Mouse (Mus musculus) forebrain, embryonic 11.5 days (tissue): Measurements from ENCODE around the gene Pfas. TPM values are rescaled to one million over a fixed set of nuclear protein-coding genes. Genes with fewer than 3 reads are reported as not detected.
A peak's percentile ranks its signal among the peaks of the same experiment; 100 is the strongest.
"Not testable (repeated sequence)": the region's sequence is repeated elsewhere in the genome, so short reads cannot be mapped to it uniquely, and the experiment has no call there.

Source experiments
- ATAC-seq: fragments of 200-750 bp; cut with Nextera tagmentation; replicated peaks from 2 replicates; pipeline ENCODE4 v1.8.0; 2017; ENCODE audit warnings: moderate TSS enrichment; ENCODE audit not compliant: low FRiP score
- DNase-seq: peaks from one replicate; pipeline ENCODE4 v3.0.0-alpha.2; 2017; ENCODE audit warnings: low spot score
- H3K27ac ChIP-seq: fragments of 300-500 bp; sonication (generic); 2 replicates; pipeline ENCODE4 v1.5.1; 2014; ENCODE audit warnings: low read depth, low read length
- H3K27me3 ChIP-seq: fragments of 300-500 bp; sonication (generic); 2 replicates; pipeline ENCODE4 v1.6.1; 2014; ENCODE audit warnings: mild to moderate bottlenecking, low read length, mixed read lengths; ENCODE audit not compliant: control insufficient read depth, insufficient read depth
- H3K36me3 ChIP-seq: fragments of 300-500 bp; sonication (generic); 2 replicates; pipeline ENCODE4 v1.6.1; 2014; ENCODE audit warnings: mild to moderate bottlenecking, low read length, moderate library complexity, mixed read lengths; ENCODE audit not compliant: control insufficient read depth, insufficient read depth
- H3K4me1 ChIP-seq: fragments of 300-500 bp; sonication (generic); replicated peaks from 2 replicates; pipeline ENCODE4 v1.6.1; 2014; ENCODE audit warnings: low read length, mixed read lengths; ENCODE audit not compliant: control insufficient read depth, insufficient read depth
- H3K4me2 ChIP-seq: fragments of 300-500 bp; sonication (generic); 2 replicates; pipeline ENCODE4 v1.6.1; 2014; ENCODE audit warnings: low read depth, mild to moderate bottlenecking, low read length, moderate library complexity, mixed read lengths; ENCODE audit not compliant: severe bottlenecking
- H3K4me3 ChIP-seq: fragments of 300-500 bp; sonication (generic); 2 replicates; pipeline ENCODE4 v1.5.1; 2014; ENCODE audit warnings: low read depth, low read length
- H3K9ac ChIP-seq: fragments of 300-500 bp; sonication (generic); 2 replicates; pipeline ENCODE4 v1.6.1; 2014; ENCODE audit warnings: low read length
- H3K9me3 ChIP-seq: fragments of 300-500 bp; sonication (generic); 2 replicates; pipeline ENCODE4 v1.6.1; 2016; ENCODE audit warnings: low read length, mixed read lengths; ENCODE audit not compliant: control insufficient read depth
- WGBS: fragments of 180-500 bp; shearing (Covaris S2); extraction: QIAGEN DNeasy Blood & Tissue Kit; methylation state at CpG from one replicate; pipeline ENCODE4 v1.1.7; 2014; 5-methylcytosine and 5-hydroxymethylcytosine counted together
- polyA plus RNA-seq: library from polyadenylated mRNA; unstranded; fragments of >200 nt; fragmentation: Nextera tagmentation; extraction: Ambion mirVana; gene quantifications from 2 replicates; pipeline ENCODE4 v1.2.1, GENCODE M21; 2014

Pfas gene
- polyA plus RNA-seq, 1 experiment from 2014 or later = 55.8 TPM

DNA sequence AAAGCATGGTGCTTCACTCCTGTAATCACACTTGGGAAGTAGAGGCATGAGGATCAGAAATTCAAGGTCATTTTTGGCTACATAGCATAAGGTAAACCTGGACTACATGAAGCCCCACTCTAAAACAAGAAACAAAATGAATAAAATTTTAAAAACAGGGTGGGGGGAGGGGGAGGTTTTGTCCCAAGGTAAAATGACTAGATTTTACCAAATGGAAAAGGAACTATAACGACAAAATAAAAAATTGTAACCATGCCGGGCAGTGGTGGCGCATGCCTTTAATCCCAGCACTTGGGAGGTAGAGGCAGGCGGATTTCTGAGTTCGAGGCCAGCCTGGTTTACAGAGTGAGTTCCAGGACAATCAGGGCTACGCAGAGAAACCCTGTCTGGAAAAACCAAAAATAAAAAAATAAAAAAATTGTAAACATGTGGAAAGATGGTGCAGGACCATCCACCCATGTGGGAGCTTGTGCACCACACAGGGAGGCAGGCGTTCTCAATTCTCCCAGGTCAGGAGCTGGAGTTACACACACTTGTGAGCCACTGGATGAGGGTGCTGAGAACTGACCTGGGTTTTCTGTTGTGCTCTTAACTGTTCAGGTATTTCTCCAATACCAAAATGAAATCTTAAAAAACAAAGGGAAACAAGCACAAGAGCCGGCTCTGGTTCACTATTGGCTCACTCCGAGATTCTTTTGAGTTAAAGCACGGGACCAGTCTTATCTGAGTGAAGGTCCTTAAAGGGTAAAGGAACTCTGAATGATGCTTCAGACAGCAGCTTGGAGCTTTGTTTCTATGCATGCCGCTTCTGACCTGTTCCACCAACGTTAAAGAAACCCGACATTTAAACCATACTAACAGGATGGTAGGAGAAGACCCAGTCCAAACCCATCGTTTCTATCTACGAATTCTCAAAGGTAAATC, 2.4 kb upstream of the Pfas start:
- Histone ChIP-seq H3K4me1 (peaks cover 5% of the 10 kb centered on the region; the same call in 1 of the 2 replicates), H3K27me3 (no peaks in the 10 kb centered on the region), H3K9ac (no peak overlapping the region), H3K4me3 (peak overlapping the region; percentile 57; the same call in 1 of the 2 replicates), H3K9me3 (no peaks in the 10 kb centered on the region), H3K4me2 (no peak overlapping the region), H3K27ac (no peak overlapping the region), H3K36me3 (no peaks in the 10 kb centered on the region)
- DNase-seq (no peak), ATAC-seq (no peak)
- 89% methylated on average over 15 of the region's 15 CpGs for WGBS

GRCm38 (mm10) chr11:69009508-69009907, 1.2 kb upstream of the Pfas start:
- DNase-seq (no peak), ATAC-seq (no peak)
- no peak overlapping the region for H3K9ac ChIP-seq
- H3K27ac ChIP-seq = no peak overlapping the region
- H3K4me2 ChIP-seq = no peak overlapping the region
- no peak overlapping the region for H3K4me3 ChIP-seq
- H3K9me3 ChIP-seq = no peaks in the 10 kb centered on the region
- 86% methylated on average over 1 of the region's 1 CpGs for WGBS
- no peaks in the 10 kb centered on the region for H3K36me3 ChIP-seq
- H3K4me1 ChIP-seq = peaks cover 5% of the 10 kb centered on the region; the same call in 1 of the 2 replicates
- no peaks in the 10 kb centered on the region for H3K27me3 ChIP-seq

GRCm38 (mm10) chr11:69006575-69006974, 1.7 kb downstream of the Pfas start:
- H3K27me3 ChIP-seq, H3K4me1 ChIP-seq, H3K4me2 ChIP-seq, H3K36me3 ChIP-seq, ATAC-seq, H3K4me3 ChIP-seq, H3K9ac ChIP-seq, H3K27ac ChIP-seq, H3K9me3 ChIP-seq, DNase-seq: not testable (repeated sequence)

DNA sequence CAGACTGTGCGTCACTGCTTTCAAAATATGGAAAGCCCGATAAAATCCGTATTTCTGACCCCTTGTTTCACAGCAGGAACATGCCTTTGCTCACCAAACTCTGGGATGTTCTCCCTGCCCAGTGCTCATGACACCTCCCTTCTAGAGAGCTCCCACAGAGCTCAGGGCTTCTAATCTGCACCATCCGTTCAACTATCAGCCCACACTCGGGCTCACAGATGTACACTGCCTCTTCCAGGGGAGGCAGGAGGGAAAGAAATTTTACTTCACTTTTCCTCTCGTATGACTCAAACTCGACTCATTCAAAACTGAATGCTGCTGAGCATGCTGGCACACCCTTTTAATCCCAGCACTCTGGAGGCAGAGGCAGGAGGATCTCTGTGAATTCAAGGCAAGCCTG, 3.1 kb downstream of the Pfas start:
- H3K9ac ChIP-seq = no peak overlapping the region

GRCm38 (mm10) chr11:69003592-69003991, 4.7 kb downstream of the Pfas start:
- Histone ChIP-seq H3K4me3 (no peak overlapping the region), H3K4me1 (peaks cover 4% of the 10 kb centered on the region; the same call in 1 of the 2 replicates), H3K27me3 (no peaks in the 10 kb centered on the region), H3K27ac (no peak overlapping the region), H3K36me3 (peaks cover 14% of the 10 kb centered on the region; the same call in 1 of the 2 replicates), H3K9ac (no peak overlapping the region), H3K4me2 (no peak overlapping the region), H3K9me3 (no peaks in the 10 kb centered on the region)
- no peak for ATAC-seq
- no peak for DNase-seq
- WGBS = 64% methylated on average over 4 of the region's 4 CpGs

More for the DNA sequence above, 3.1 kb downstream of the Pfas start:
- Histone ChIP-seq H3K4me2 (no peak overlapping the region), H3K9me3 (no peaks in the 10 kb centered on the region), H3K36me3 (peaks cover 8% of the 10 kb centered on the region; the same call in 1 of the 2 replicates), H3K4me3 (no peak overlapping the region), H3K27me3 (no peaks in the 10 kb centered on the region), H3K4me1 (peaks cover 4% of the 10 kb centered on the region; the same call in 1 of the 2 replicates), H3K27ac (no peak overlapping the region)
- WGBS = 91% methylated on average over 7 of the region's 7 CpGs
- DNase-seq (no peak), ATAC-seq (no peak)

GRCm38 (mm10) chr11:69002782-69003181, 5.5 kb downstream of the Pfas start:
- not testable (repeated sequence) for H3K4me3 ChIP-seq, H3K27ac ChIP-seq, DNase-seq, H3K27me3 ChIP-seq, H3K4me1 ChIP-seq, H3K9me3 ChIP-seq, ATAC-seq, H3K9ac ChIP-seq, H3K4me2 ChIP-seq
- peaks cover 17% of the 10 kb centered on the region; the same call in 1 of the 2 replicates for H3K36me3 ChIP-seq
- 94% methylated on average over 4 of the region's 4 CpGs for WGBS

DNA sequence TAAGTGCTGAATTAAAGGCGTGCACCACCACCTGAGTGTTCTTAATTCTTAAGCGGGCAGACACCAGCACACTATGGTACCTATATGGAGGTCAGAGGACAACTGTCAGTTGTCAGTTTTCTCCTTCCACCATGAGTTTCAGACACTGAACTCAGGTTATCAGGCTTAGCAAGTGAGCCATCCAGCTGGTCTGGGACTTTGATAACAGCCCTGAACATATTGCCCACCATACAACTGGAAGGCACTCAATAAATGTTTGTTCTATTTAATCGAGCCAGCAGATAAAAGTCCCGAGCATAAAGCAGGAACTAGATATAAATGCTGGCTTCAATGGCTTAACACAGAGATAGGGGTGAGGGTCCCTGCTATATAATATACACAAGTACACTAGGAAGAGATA, 11.2 kb downstream of the Pfas start:
- H3K4me1 ChIP-seq = no peaks in the 10 kb centered on the region
- peaks cover 34% of the 10 kb centered on the region for H3K36me3 ChIP-seq
- 94% methylated on average over 4 of the region's 4 CpGs for WGBS

GRCm38 (mm10) chr11:68994377-68994776, 13.9 kb downstream of the Pfas start:
- DNase-seq (no peak), ATAC-seq (no peak)
- H3K9ac ChIP-seq = no peak overlapping the region
- H3K36me3 ChIP-seq = peaks cover 31% of the 10 kb centered on the region
- WGBS = 93% methylated on average over 3 of the region's 3 CpGs
- H3K9me3 ChIP-seq = no peaks in the 10 kb centered on the region
- no peak overlapping the region for H3K4me3 ChIP-seq
- no peaks in the 10 kb centered on the region for H3K4me1 ChIP-seq
- no peak overlapping the region for H3K27ac ChIP-seq
- H3K27me3 ChIP-seq = no peaks in the 10 kb centered on the region
- H3K4me2 ChIP-seq = no peak overlapping the region

More for the DNA sequence above, 11.2 kb downstream of the Pfas start:
- Histone ChIP-seq H3K27ac (no peak overlapping the region), H3K9ac (no peak overlapping the region), H3K4me2 (no peak overlapping the region), H3K9me3 (no peaks in the 10 kb centered on the region), H3K27me3 (no peaks in the 10 kb centered on the region), H3K4me3 (no peak overlapping the region)
- DNase-seq (no peak), ATAC-seq (no peak)
